Mouse (Mus musculus) bone marrow, adult 2 months (tissue): ENCODE results near the gene Zscan26. TPM values are rescaled to one million over a fixed set of nuclear protein-coding genes. Genes with fewer than 3 reads are reported as not detected.
A peak's percentile ranks its signal among the peaks of the same experiment; 100 is the strongest.

Experiments used
- H3K27ac ChIP-seq: fragments of 200-500 bp; 2 replicates; pipeline ENCODE4 v1.5.1; 2012; ENCODE audit warnings: low read depth, mild to moderate bottlenecking, control low read depth, inconsistent platforms, low read length; ENCODE audit not compliant: control insufficient read depth, poor library complexity, insufficient read depth
- H3K4me1 ChIP-seq: fragments of 200-500 bp; 2 replicates; pipeline ENCODE4 v1.6.1; 2011; ENCODE audit warnings: low read length; ENCODE audit not compliant: control insufficient read depth, insufficient read depth
- H3K4me3 ChIP-seq: fragments of 200-500 bp; replicated peaks from 2 replicates; pipeline ENCODE3; 2011; ENCODE audit warnings: mild to moderate bottlenecking, low read depth, low read length, control low read depth; ENCODE audit not compliant: control insufficient read depth
- CTCF ChIP-seq: fragments of 200-500 bp; IDR thresholded peaks from 2 replicates; pipeline ENCODE4 v1.5.1; 2011; ENCODE audit warnings: low read length, control low read depth; ENCODE audit not compliant: control insufficient read depth, insufficient read depth
- POLR2A ChIP-seq: fragments of 200-500 bp; IDR thresholded peaks from 2 replicates; pipeline ENCODE4 v1.6.1; 2011; ENCODE audit warnings: low read depth, mild to moderate bottlenecking, control low read depth, low read length, borderline replicate concordance; ENCODE audit not compliant: control insufficient read depth
- WGBS: fragments of 180-500 bp; shearing (Covaris S2); methylation state at CpG from one replicate; pipeline ENCODE4 v1.1.7; 2018; 5-methylcytosine and 5-hydroxymethylcytosine counted together
- polyA plus RNA-seq: library from polyadenylated mRNA; stranded (reverse); fragments of >200 nt; gene quantifications from 2 replicates; pipeline ENCODE4 v1.2.4, GENCODE M21; 2011; ENCODE audit warnings: low replicate concordance; ENCODE audit not compliant: missing spikeins, insufficient read depth, insufficient read length

Zscan26 gene
- polyA plus RNA-seq, 1 experiment, result 14.1 TPM

GRCm38 (mm10) chr13:21446796-21447195 lies 6.7 kb downstream of the Zscan26 start:
- no peak for TF ChIP-seq POLR2A
- no peak for TF ChIP-seq CTCF
- no peak overlapping the region for H3K4me3 ChIP-seq
- no peaks in the 10 kb centered on the region for H3K4me1 ChIP-seq
- WGBS, result 78% methylated on average over 9 of the region's 9 CpGs
- no peak overlapping the region for H3K27ac ChIP-seq

- H3K27ac ChIP-seq, result no peak overlapping the region; the same call in 1 of the 2 replicates
- 30% methylated on average over 10 of the region's 10 CpGs for WGBS
- H3K4me3 ChIP-seq, result peak overlapping the region; percentile 73
- no peak for TF ChIP-seq CTCF
- no peak for TF ChIP-seq POLR2A
- H3K4me1 ChIP-seq, result no peaks in the 10 kb centered on the region; the same call in 1 of the 2 replicates
Observed at GRCm38 (mm10) chr13:21441207-21441572, 12.3 kb downstream of the Zscan26 start.

GRCm38 (mm10) chr13:21440503-21441206 lies 12.9 kb downstream of the Zscan26 start, which contains the start of gene Pgbd1:
Gene Pgbd1 (minus strand): TSS chr13:21441058.
- peak within 1 kb of the TSS; percentile 73 for H3K4me3 ChIP-seq
- H3K27ac ChIP-seq, result no peak within 1 kb of the TSS; the same call in 1 of the 2 replicates
- no peaks in the 10 kb centered on the region; the same call in 1 of the 2 replicates for H3K4me1 ChIP-seq
- TF ChIP-seq POLR2A (peak; percentile 15; the same call in 1 of the 2 replicates), CTCF (no peak)
- under 1% methylated on average over 32 of the region's 32 CpGs for WGBS

- no peak overlapping the region for H3K27ac ChIP-seq
- TF ChIP-seq POLR2A (no peak), CTCF (no peak)
- no peaks in the 10 kb centered on the region; the same call in 1 of the 2 replicates for H3K4me1 ChIP-seq
- 60% methylated on average over 4 of the region's 4 CpGs for WGBS
- no peak overlapping the region for H3K4me3 ChIP-seq
Observed at GRCm38 (mm10) chr13:21435476-21435875, 18.1 kb downstream of the Zscan26 start.

- no peak overlapping the region for H3K4me3 ChIP-seq
- WGBS, result 79% methylated on average over 1 of the region's 1 CpGs
- TF ChIP-seq POLR2A (no peak), CTCF (no peak)
- H3K4me1 ChIP-seq, result no peaks in the 10 kb centered on the region
- H3K27ac ChIP-seq, result no peak overlapping the region
Observed at GRCm38 (mm10) chr13:21427631-21428030, 25.9 kb downstream of the Zscan26 start.

DNA sequence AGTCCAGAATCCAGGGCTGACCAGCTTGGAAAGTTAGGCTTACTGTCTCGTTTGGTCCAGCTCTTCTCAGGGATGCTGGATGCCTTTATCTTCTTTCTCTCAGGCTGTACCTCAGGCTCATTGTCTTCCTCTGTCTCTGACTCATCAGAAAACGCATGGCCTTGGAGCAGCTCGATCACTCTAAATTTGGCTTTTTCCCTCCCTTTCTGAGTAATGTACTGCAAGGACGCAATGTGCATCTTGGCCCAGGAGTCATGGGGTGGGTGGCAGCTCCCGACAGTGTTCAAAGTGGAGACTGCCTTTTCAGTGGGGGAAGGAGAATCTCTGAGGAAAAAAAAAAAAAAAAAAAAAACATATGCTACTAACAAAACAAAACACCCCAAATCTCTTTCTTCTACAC lies 30.2 kb downstream of the Zscan26 start:
- Histone ChIP-seq H3K4me1 (no peaks in the 10 kb centered on the region), H3K4me3 (no peak overlapping the region), H3K27ac (no peak overlapping the region)
- TF ChIP-seq POLR2A (no peak), CTCF (no peak)
- WGBS, result 66% methylated on average over 5 of the region's 5 CpGs

GRCm38 (mm10) chr13:21418865-21419264 lies 34.7 kb downstream of the Zscan26 start:
- no peak overlapping the region for H3K27ac ChIP-seq
- WGBS, result 61% methylated on average over 6 of the region's 6 CpGs
- no peak for TF ChIP-seq POLR2A
- TF ChIP-seq CTCF, result no peak
- H3K4me1 ChIP-seq, result no peaks in the 10 kb centered on the region
- no peak overlapping the region for H3K4me3 ChIP-seq

DNA sequence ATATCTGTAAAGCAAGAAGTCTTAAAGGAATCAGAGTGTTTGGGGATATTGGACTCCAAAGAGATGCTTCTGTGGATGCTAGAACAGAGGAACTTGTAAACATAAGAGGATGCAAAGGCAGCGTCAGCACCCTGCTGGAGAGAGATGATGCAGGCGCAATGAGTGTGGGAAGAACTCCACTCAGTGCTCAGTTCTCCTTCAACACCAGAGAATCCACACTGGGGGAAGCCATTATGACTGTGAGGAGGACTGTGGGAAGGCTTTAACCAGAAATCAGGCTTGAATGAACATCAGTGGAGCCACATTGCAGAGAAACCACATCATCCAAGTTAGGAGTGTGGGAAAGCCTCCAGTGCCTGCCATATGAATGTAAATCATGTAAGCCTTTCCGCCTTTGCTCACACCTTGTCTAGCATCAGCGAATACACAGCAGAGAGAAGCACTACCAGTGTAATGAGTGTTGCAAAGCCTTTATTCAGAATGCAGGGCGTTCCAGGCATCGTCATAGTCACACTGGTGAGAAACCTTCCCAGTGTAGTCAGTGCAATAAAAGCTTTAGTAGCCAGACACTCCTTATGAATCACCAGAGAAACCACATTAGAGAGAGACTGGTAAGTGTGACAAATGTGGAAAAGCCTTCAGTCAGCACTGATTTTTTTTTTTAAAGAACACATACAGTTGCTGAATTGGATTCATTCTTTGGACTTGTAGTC lies 36.1 kb downstream of the Zscan26 start:
- WGBS, result 76% methylated on average over 6 of the region's 6 CpGs
- no peak overlapping the region for H3K27ac ChIP-seq
- H3K4me3 ChIP-seq, result no peak overlapping the region
- no peaks in the 10 kb centered on the region for H3K4me1 ChIP-seq
- TF ChIP-seq POLR2A (no peak), CTCF (no peak)
